Mouse (Mus musculus): ENCODE data around the gene Cadps.

DNA sequence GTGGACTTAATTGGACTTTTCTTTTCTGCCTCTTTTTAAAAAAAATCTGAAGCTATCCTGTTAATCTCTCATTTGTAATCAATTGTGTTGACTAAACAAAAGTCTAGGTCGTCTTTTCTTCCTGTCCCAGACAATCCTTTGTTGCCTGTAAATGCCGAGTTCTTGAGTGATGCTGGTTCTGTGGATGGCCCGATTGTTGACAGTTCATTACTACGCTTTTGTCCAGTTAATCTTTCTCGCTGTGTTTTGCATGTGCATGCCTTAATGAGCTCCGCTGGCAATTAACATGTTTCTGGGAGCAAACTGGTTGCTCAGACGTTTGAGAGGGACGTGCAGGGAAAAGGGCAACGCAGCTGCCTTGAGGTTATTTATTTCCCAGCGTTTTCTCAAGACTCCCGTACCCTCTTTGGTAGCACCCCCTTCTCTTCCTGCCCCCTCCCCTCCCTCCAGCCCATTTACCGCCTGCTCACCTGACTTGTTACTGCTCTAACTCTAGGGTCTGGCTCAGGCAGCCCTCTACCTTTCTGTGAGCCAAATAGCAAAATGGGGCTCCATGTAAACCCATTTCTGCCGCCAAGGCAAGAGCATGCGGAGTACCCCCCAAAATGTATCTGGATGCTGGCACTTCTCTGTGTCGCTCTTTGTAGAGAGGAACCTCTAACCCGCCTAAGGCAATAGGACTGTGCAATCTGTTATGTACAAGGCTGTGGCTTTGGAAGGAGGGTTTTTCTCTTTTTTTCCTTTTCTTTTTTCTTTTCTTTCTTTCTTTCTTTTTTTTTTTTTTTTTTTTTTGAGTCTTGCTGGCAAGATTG, 484.7 kb downstream of the Cadps start:
- no peak for TF ChIP-seq CTCF (IDR thresholded peaks at IDR 0.05; ENCODE audit: low read depth)
- no peak for TF ChIP-seq EP300 (IDR thresholded peaks at IDR 0.05; ENCODE audit: low read depth)

Measured in liver, embryonic 14.5 days (tissue).